Mouse (Mus musculus) yolk sac, embryonic 10.5 days (tissue): ENCODE measurements around the gene Gm43518.

ENCODE experiments used
- DNase-seq: peaks from one replicate; pipeline ENCODE4 v3.0.0-alpha.2; 2017; ENCODE audit warnings: low spot score

Gene Gm43518

GRCm38 (mm10) chr5:123927118-123927517 is at the start of gene Gm43518:
Gene Gm43518 (plus strand): TSS chr5:123927418.
- no peak for DNase-seq

GRCm38 (mm10) chr5:123878056-123878455 is 49.2 kb upstream of the Gm43518 start:
- DNase-seq: no peak

GRCm38 (mm10) chr5:123879928-123880327 is 47.3 kb upstream of the Gm43518 start, which contains the start of gene Hcar1:
Gene Hcar1 (minus strand): TSS chr5:123880020.
- peak; percentile 32 for DNase-seq

- no peak for DNase-seq
Measured at GRCm38 (mm10) chr5:123880778-123881177, 46.4 kb upstream of the Gm43518 start.

GRCm38 (mm10) chr5:123883891-123884290 is 43.3 kb upstream of the Gm43518 start:
- DNase-seq: no peak

GRCm38 (mm10) chr5:123884332-123884731 is 42.9 kb upstream of the Gm43518 start:
- no peak for DNase-seq

- DNase-seq: no peak
Measured at GRCm38 (mm10) chr5:123886365-123886764, 40.9 kb upstream of the Gm43518 start.

GRCm38 (mm10) chr5:123890312-123890711 is 36.9 kb upstream of the Gm43518 start:
- no peak for DNase-seq

- no peak for DNase-seq
Measured at GRCm38 (mm10) chr5:123890987-123891386, 36.2 kb upstream of the Gm43518 start.

GRCm38 (mm10) chr5:123891669-123892068 is 35.5 kb upstream of the Gm43518 start:
- DNase-seq: peak; percentile 38

- DNase-seq: no peak
Measured at GRCm38 (mm10) chr5:123893520-123893919, 33.7 kb upstream of the Gm43518 start.

- no peak for DNase-seq
Measured at GRCm38 (mm10) chr5:123896395-123896794, 30.8 kb upstream of the Gm43518 start.

GRCm38 (mm10) chr5:123897352-123897751 is 29.9 kb upstream of the Gm43518 start:
- DNase-seq: no peak

GRCm38 (mm10) chr5:123904059-123904672 is 23.1 kb upstream of the Gm43518 start:
- no peak for DNase-seq

GRCm38 (mm10) chr5:123906146-123906975 is 20.9 kb upstream of the Gm43518 start:
- no peak for DNase-seq

GRCm38 (mm10) chr5:123906976-123907630 is 20.1 kb upstream of the Gm43518 start, which contains the start of gene Denr:
Gene Denr (plus strand): TSS chr5:123907175.
- DNase-seq: peak; percentile 99

GRCm38 (mm10) chr5:123907631-123907977 is 19.6 kb upstream of the Gm43518 start:
- DNase-seq: no peak

- DNase-seq: no peak
Measured at GRCm38 (mm10) chr5:123914852-123915251, 12.4 kb upstream of the Gm43518 start.

GRCm38 (mm10) chr5:123922112-123922511 is 5.1 kb upstream of the Gm43518 start:
- no peak for DNase-seq

GRCm38 (mm10) chr5:123930508-123930989 is 3.3 kb downstream of the Gm43518 start, which contains the start of gene Ccdc62:
Gene Ccdc62 (plus strand): TSS chr5:123930679.
- peak; percentile 91 for DNase-seq

- no peak for DNase-seq
Measured at GRCm38 (mm10) chr5:123931131-123931530, 3.9 kb downstream of the Gm43518 start.

GRCm38 (mm10) chr5:123932927-123933326 is 5.7 kb downstream of the Gm43518 start:
- no peak for DNase-seq

- peak; percentile 12 for DNase-seq
Measured at GRCm38 (mm10) chr5:123933556-123933955, 6.3 kb downstream of the Gm43518 start.
